Mouse (Mus musculus) left cerebral cortex, postnatal 10 days (tissue): ENCODE results near the gene Spi1. TPM values are rescaled to one million over a fixed set of nuclear protein-coding genes. Genes with fewer than 3 reads are reported as not detected.
A peak's percentile ranks its signal among the peaks of the same experiment; 100 is the strongest.
"Not testable (repeated sequence)": the region's sequence is repeated elsewhere in the genome, so short reads cannot be mapped to it uniquely, and the experiment has no call there.

ENCODE experiments used
- DNase-seq, 2 experiments: peaks; one replicate each; pipeline ENCODE4 v3.0.0; 2021 to 2022; ENCODE audit warnings: low spot score in 2 of 2, mixed read lengths in 1 of 2; ENCODE audit errors: extremely low spot score in 1 of 2
- intact Hi-C: fragments of 180-260 bp; cut with DNase I; formaldehyde crosslinking; loops from one replicate; pipeline ENCODE4 v1.15.1; 2025
- total RNA-seq, 2 experiments: library from RNA; stranded (reverse); gene quantifications; 2 replicates each; pipeline ENCODE4 v1.2.3; 2021

The Spi1 gene
- 1 to 10 TPM; 5.2 to 5.6 TPM for total RNA-seq

GRCm38 (mm10) chr2:91081775-91082695 is at the start of gene Spi1:
Gene Spi1, plus strand, starts transcription at chr2:91082390.
- no peak for DNase-seq
- intact Hi-C loops = no loop called here

GRCm38 (mm10) chr2:91033000-91033399 is 49.2 kb upstream of the Spi1 start:
- intact Hi-C loops = no loop called here
- no peak for DNase-seq

- intact Hi-C loops = no loop called here
- DNase-seq = peak in 1 of 2 experiments; percentile 30
These were observed 46.8 kb upstream of the Spi1 start, which contains the start of gene Rapsn for GRCm38 (mm10) chr2:91035385-91035784. Gene Rapsn, plus strand, starts transcription at chr2:91035620.

- no peak for DNase-seq
These were observed 40.4 kb upstream of the Spi1 start for GRCm38 (mm10) chr2:91041786-91042185.

GRCm38 (mm10) chr2:91042651-91043398 is 39.4 kb upstream of the Spi1 start:
- no peak for DNase-seq
- intact Hi-C loops = no loop called here

More at GRCm38 (mm10) chr2:91041786-91042185, 40.4 kb upstream of the Spi1 start:
- intact Hi-C loops = no loop called here

GRCm38 (mm10) chr2:91044727-91045126 is 37.5 kb upstream of the Spi1 start:
- no peak for DNase-seq
- intact Hi-C loops = no loop called here

GRCm38 (mm10) chr2:91045805-91046204 is 36.4 kb upstream of the Spi1 start:
- DNase-seq, intact Hi-C loops: not testable (repeated sequence)

- DNase-seq = no peak
- intact Hi-C loops = no loop called here
These were observed 34.8 kb upstream of the Spi1 start for GRCm38 (mm10) chr2:91047359-91047758.

GRCm38 (mm10) chr2:91051917-91052316 is 30.3 kb upstream of the Spi1 start:
- intact Hi-C loops = loop anchor here (5.0 kb wide), 1 partner anchor 150 kb away; the partner anchor contains the start of genes Kbtbd4 and Ndufs3
- DNase-seq = no peak

GRCm38 (mm10) chr2:91052752-91053151 is 29.4 kb upstream of the Spi1 start:
- intact Hi-C loops = loop anchor here (5.0 kb wide), 1 partner anchor 150 kb away; the partner anchor contains the start of genes Kbtbd4 and Ndufs3
- DNase-seq = no peak

- intact Hi-C loops = loop anchor here (5.0 kb wide), 1 partner anchor 151 kb away; the partner anchor contains the start of genes Kbtbd4 and Ndufs3
These were observed 28.8 kb upstream of the Spi1 start for GRCm38 (mm10) chr2:91053181-91053933.

GRCm38 (mm10) chr2:91053934-91054382 is 28.2 kb upstream of the Spi1 start, which contains the start of gene Psmc3:
Gene Psmc3, plus strand, starts transcription at chr2:91054009.
- DNase-seq = peak; percentile 93 to 99
- intact Hi-C loops = loop anchor here (5.0 kb wide), 1 partner anchor 152 kb away; the partner anchor contains the start of genes Kbtbd4 and Ndufs3

More at GRCm38 (mm10) chr2:91053181-91053933, 28.8 kb upstream of the Spi1 start:
- DNase-seq = no peak

GRCm38 (mm10) chr2:91058435-91058834 is 23.8 kb upstream of the Spi1 start:
- intact Hi-C loops = no loop called here
- no peak for DNase-seq

- intact Hi-C loops = no loop called here
- DNase-seq = no peak
These were observed 22.8 kb upstream of the Spi1 start for GRCm38 (mm10) chr2:91059376-91059775.

- DNase-seq = peak; percentile 62 to 75
- intact Hi-C loops = loop anchor here (5.0 kb wide), 1 partner anchor 193 kb away; no protein-coding TSS in a partner anchor
These were observed 21.4 kb upstream of the Spi1 start for GRCm38 (mm10) chr2:91060544-91061355.

GRCm38 (mm10) chr2:91061849-91062481 is 20.2 kb upstream of the Spi1 start:
- no peak for DNase-seq
- intact Hi-C loops = loop anchor here (5.0 kb wide), 1 partner anchor 195 kb away; no protein-coding TSS in a partner anchor
